Mouse (Mus musculus): ENCODE results near the gene Glud1. TPM values are rescaled to one million over a fixed set of nuclear protein-coding genes. Genes with fewer than 3 reads are reported as not detected.
"Not testable (repeated sequence)": the region's sequence is repeated elsewhere in the genome, so short reads cannot be mapped to it uniquely, and the experiment has no call there.

Glud1 gene
- polyA plus RNA-seq, 1 experiment from 2014 or later = 68.7 TPM

GRCm38 (mm10) chr14:34357671-34358455 lies 47.3 kb downstream of the Glud1 start:
- WGBS = 54% methylated on average over 7 of the region's 7 CpGs
- no peak overlapping the region for H3K9ac ChIP-seq
- ATAC-seq (ENCODE audit: borderline replicate concordance, extremely low read depth, low FRiP score, low TSS enrichment) = no peak
- H3K27ac ChIP-seq = no peak overlapping the region
- H3K4me2 ChIP-seq = no peak overlapping the region
- no peaks in the 10 kb centered on the region for H3K27me3 ChIP-seq
- no peak overlapping the region for H3K4me3 ChIP-seq
- H3K36me3 ChIP-seq = no peaks in the 10 kb centered on the region
- H3K4me1 ChIP-seq = 0 out of 2 replicates have a peak, but pooled peaks cover 14% of the 10 kb centered on the region
- H3K9me3 ChIP-seq = no peaks in the 10 kb centered on the region

GRCm38 (mm10) chr14:34359676-34360244 lies 49.2 kb downstream of the Glud1 start:
- Histone ChIP-seq H3K27me3 (peaks cover 3% of the 10 kb centered on the region; the same call in 1 of the 2 replicates), H3K4me3 (no peak overlapping the region), H3K4me1 (peaks cover 27% of the 10 kb centered on the region), H3K9me3 (no peaks in the 10 kb centered on the region), H3K4me2 (no peak overlapping the region), H3K36me3 (no peaks in the 10 kb centered on the region), H3K27ac (no peak overlapping the region), H3K9ac (no peak overlapping the region)
- 30% methylated on average over 5 of the region's 5 CpGs for WGBS
- ATAC-seq (ENCODE audit: borderline replicate concordance, extremely low read depth, low FRiP score, low TSS enrichment) = no peak

DNA sequence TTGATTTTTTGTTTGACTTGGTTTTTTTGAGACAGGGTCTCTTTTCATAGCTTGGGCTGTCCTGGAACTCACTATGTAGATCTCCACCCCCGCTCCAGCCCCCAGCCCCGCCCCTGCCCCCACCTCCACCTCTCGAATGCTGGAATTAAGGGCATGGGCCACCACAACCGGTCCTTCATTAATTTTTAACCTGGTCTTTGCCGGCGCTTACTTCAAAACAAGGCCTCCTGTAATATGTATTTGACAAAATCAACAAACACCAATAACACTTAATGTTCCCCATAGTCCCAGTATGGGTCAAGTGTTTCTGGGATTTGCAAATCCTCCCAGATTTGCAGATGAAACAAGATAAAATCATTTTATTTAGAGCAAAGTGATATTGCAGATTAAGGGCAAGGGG lies 49.7 kb downstream of the Glud1 start:
- Histone ChIP-seq H3K9ac (no peak overlapping the region), H3K4me1 (peaks cover 27% of the 10 kb centered on the region), H3K27ac (no peak overlapping the region), H3K4me2 (no peak overlapping the region), H3K9me3 (no peaks in the 10 kb centered on the region), H3K4me3 (no peak overlapping the region), H3K36me3 (no peaks in the 10 kb centered on the region), H3K27me3 (peaks cover 3% of the 10 kb centered on the region; the same call in 1 of the 2 replicates)
- ATAC-seq (ENCODE audit: borderline replicate concordance, extremely low read depth, low FRiP score, low TSS enrichment) = no peak
- WGBS = 29% methylated on average over 6 of the region's 6 CpGs

- ATAC-seq (ENCODE audit: borderline replicate concordance, extremely low read depth, low FRiP score, low TSS enrichment) = no peak
- no peak overlapping the region for H3K27ac ChIP-seq
- H3K27me3 ChIP-seq = peaks cover 3% of the 10 kb centered on the region; the same call in 1 of the 2 replicates
- no peak overlapping the region for H3K4me3 ChIP-seq
- peaks cover 27% of the 10 kb centered on the region for H3K4me1 ChIP-seq
- no peaks in the 10 kb centered on the region for H3K9me3 ChIP-seq
- no peak overlapping the region for H3K9ac ChIP-seq
- H3K36me3 ChIP-seq = no peaks in the 10 kb centered on the region
- H3K4me2 ChIP-seq = no peak overlapping the region
- 42% methylated on average over 4 of the region's 4 CpGs for WGBS
Measured at GRCm38 (mm10) chr14:34362135-34362534, 51.6 kb downstream of the Glud1 start.

DNA sequence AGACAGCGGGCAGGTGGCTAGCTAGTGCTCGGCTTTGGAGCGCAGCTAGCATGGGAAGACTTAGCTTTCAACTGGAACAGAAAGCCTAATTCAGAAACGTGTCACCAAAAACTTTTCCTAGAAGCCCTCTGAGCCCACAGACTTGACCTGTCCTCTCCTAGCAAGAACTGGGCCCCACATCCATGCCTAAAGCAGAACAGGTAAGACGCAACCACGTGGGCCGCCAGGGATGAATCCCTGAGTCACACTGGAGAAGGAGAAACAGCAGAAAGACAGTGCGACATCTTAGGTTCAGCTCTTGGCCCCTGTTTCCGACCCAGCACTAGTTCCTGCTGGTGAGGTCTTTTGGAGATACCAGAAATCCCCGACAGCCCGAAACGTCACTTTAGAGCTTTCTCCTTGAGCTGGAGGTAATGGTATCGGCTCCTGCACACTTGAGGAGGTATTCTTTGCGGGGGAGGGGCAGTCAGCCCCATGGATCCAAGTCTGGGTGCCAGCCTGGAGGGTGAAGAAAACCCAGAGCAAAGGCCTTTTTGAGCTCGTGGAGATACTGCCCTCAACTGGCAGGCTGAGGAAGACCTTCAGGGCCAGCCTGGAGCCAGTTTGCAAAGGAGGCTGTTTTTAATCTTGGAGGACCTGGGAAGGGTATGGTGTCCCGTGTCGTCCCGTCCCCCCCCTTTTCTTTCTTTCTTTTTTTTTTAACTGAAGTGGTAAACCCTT lies 52.4 kb downstream of the Glud1 start:
- Histone ChIP-seq H3K4me1 (peaks cover 21% of the 10 kb centered on the region), H3K4me2 (peak overlapping the region; percentile 88), H3K27me3 (peaks cover 3% of the 10 kb centered on the region; the same call in 1 of the 2 replicates), H3K27ac (no peak overlapping the region), H3K9me3 (no peaks in the 10 kb centered on the region), H3K9ac (no peak overlapping the region), H3K36me3 (no peaks in the 10 kb centered on the region), H3K4me3 (peak overlapping the region; percentile 41)
- peak; percentile 54; the same call in 1 of the 2 replicates for ATAC-seq (ENCODE audit: borderline replicate concordance, extremely low read depth, low FRiP score, low TSS enrichment)
- WGBS = 29% methylated on average over 18 of the region's 18 CpGs

GRCm38 (mm10) chr14:34363490-34364253 lies 53.1 kb downstream of the Glud1 start:
- peak overlapping the region; percentile 88 for H3K4me2 ChIP-seq
- WGBS = 4% methylated on average over 32 of the region's 32 CpGs
- H3K27me3 ChIP-seq = peaks cover 3% of the 10 kb centered on the region; the same call in 1 of the 2 replicates
- ATAC-seq (ENCODE audit: borderline replicate concordance, extremely low read depth, low FRiP score, low TSS enrichment) = peak; percentile 82; the same call in 1 of the 2 replicates
- peak overlapping the region; percentile 0; the same call in 1 of the 2 replicates for H3K9ac ChIP-seq
- H3K27ac ChIP-seq = no peak overlapping the region
- no peaks in the 10 kb centered on the region for H3K36me3 ChIP-seq
- H3K9me3 ChIP-seq = no peaks in the 10 kb centered on the region
- peak overlapping the region; percentile 41 for H3K4me3 ChIP-seq
- H3K4me1 ChIP-seq = peaks cover 15% of the 10 kb centered on the region

GRCm38 (mm10) chr14:34364254-34365146 lies 54.0 kb downstream of the Glud1 start:
- H3K4me1 ChIP-seq = peaks cover 15% of the 10 kb centered on the region
- WGBS = 84% methylated on average over 15 of the region's 15 CpGs
- not testable (repeated sequence) for H3K9ac ChIP-seq; H3K36me3 ChIP-seq; H3K27me3 ChIP-seq; ATAC-seq (ENCODE audit: borderline replicate concordance, extremely low read depth, low FRiP score, low TSS enrichment); H3K27ac ChIP-seq; H3K9me3 ChIP-seq; H3K4me3 ChIP-seq
- H3K4me2 ChIP-seq = peak overlapping the region; percentile 88

- Histone ChIP-seq H3K9me3 (no peaks in the 10 kb centered on the region), H3K27me3 (peaks cover 3% of the 10 kb centered on the region; the same call in 1 of the 2 replicates), H3K27ac (no peak overlapping the region), H3K9ac (no peak overlapping the region), H3K36me3 (no peaks in the 10 kb centered on the region), H3K4me2 (no peak overlapping the region), H3K4me3 (no peak overlapping the region), H3K4me1 (peaks cover 15% of the 10 kb centered on the region)
- 90% methylated on average over 2 of the region's 2 CpGs for WGBS
- no peak for ATAC-seq (ENCODE audit: borderline replicate concordance, extremely low read depth, low FRiP score, low TSS enrichment)
Measured at GRCm38 (mm10) chr14:34365147-34365507, 54.6 kb downstream of the Glud1 start.

DNA sequence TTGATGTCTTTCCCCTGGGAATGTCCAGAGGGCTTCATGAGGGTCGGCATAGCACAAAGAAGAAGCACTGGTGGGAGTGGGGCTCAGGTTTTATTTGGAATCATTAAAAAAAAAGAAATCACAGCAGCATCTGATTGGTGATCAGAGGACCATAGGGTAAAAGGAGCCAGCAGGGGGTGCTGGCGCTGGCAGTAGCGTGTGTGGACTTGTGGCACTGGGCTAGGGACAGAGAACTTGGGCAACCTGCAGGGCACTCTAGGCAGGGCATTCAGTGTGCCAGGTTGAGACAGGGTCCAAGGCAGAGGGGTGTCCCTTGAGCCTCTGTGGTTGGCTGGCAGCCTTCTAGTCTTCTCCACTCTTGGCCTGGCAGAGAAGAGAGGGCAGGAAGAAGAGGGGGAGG lies 59.7 kb downstream of the Glud1 start:
- Histone ChIP-seq H3K27me3 (no peaks in the 10 kb centered on the region), H3K36me3 (no peaks in the 10 kb centered on the region), H3K4me1 (peaks cover 14% of the 10 kb centered on the region), H3K9me3 (no peaks in the 10 kb centered on the region), H3K9ac (no peak overlapping the region), H3K27ac (no peak overlapping the region), H3K4me2 (no peak overlapping the region), H3K4me3 (no peak overlapping the region)
- ATAC-seq (ENCODE audit: borderline replicate concordance, extremely low read depth, low FRiP score, low TSS enrichment) = no peak
- 67% methylated on average over 3 of the region's 3 CpGs for WGBS

- H3K4me1 ChIP-seq = peaks cover 14% of the 10 kb centered on the region
- H3K4me2 ChIP-seq = no peak overlapping the region
- H3K36me3 ChIP-seq = no peaks in the 10 kb centered on the region
- no peak overlapping the region for H3K4me3 ChIP-seq
- H3K27ac ChIP-seq = no peak overlapping the region
- 83% methylated on average over 3 of the region's 3 CpGs for WGBS
- H3K9ac ChIP-seq = no peak overlapping the region
- no peak for ATAC-seq (ENCODE audit: borderline replicate concordance, extremely low read depth, low FRiP score, low TSS enrichment)
- no peaks in the 10 kb centered on the region for H3K27me3 ChIP-seq
- no peaks in the 10 kb centered on the region for H3K9me3 ChIP-seq
Measured at GRCm38 (mm10) chr14:34370921-34371320, 60.4 kb downstream of the Glud1 start.

DNA sequence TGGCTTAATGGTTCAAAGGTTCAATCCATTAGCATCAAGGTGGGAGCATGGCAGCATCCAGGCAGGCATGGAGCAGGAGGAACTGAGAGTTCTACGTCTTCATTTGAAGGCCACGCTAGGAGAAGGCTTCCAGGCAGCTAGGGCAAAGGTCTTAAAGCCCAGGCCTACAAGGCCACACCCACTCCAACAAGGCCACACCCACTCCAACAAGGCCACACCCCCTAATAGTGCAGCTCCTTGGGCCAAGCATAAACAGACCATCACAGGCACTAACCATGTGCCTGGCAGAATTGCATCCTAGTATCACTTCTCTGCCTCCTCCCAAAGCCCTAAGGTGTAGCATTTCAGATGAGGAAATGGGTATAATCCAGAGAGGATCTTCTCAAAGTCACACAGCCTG lies 61.2 kb downstream of the Glud1 start:
- H3K4me2 ChIP-seq = no peak overlapping the region
- 75% methylated on average over 2 of the region's 2 CpGs for WGBS
- no peaks in the 10 kb centered on the region for H3K9me3 ChIP-seq
- no peaks in the 10 kb centered on the region for H3K36me3 ChIP-seq
- no peak overlapping the region for H3K4me3 ChIP-seq
- H3K27ac ChIP-seq = no peak overlapping the region
- H3K27me3 ChIP-seq = no peaks in the 10 kb centered on the region
- no peak overlapping the region for H3K9ac ChIP-seq
- peaks cover 14% of the 10 kb centered on the region for H3K4me1 ChIP-seq
- ATAC-seq (ENCODE audit: borderline replicate concordance, extremely low read depth, low FRiP score, low TSS enrichment) = no peak
